Mouse (Mus musculus) T-helper 17 cell (primary cell): ENCODE data around the gene Polr2a.

Source experiments
- in situ Hi-C, 2 experiments: fragments of 300-600 bp; cut with MboI, MseI; formaldehyde crosslinking; loops; 1 replicate in 1 of 2; 2 replicates in 1 of 2; pipeline ENCODE4 v1.15.1; 2025; ENCODE audit warnings: high pct_unique_total_duplicates in 2 of 2

Polr2a gene

DNA sequence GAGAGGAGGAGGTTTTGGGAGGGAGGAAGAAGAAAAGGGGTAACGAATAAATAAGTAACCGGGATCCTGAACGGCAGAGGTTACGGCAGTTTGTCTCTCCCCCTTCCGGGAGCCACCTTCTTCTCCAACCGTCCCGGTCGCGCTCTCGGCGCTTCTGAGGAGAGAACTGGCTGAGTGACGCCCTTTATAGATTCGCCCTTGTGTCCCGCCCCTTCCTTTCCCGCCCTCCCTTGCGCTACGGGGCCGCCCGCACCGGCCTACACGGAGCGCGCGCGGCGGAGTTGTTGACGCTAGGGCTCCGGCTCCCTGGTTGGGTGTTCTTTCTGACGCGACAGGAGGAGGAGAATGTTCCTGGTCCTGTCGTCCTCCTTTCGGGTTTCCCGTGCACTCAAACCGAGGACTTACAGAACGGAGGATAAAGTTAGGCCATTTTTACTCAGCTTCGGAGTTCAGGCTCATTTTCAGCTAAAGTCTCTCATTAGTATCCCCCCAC lies at the start of gene Polr2a:
TSS of gene Polr2a (minus strand) at position 160 of the 493 bp plus-strand sequence.
- in situ Hi-C loops, result loop anchor here in 1 of 2 experiments (5.0 to 25.0 kb wide), 4 partner anchors 79 to 1296 kb away; partner anchors contain the start of genes Nlgn2, Tmem256 and Tmem95

GRCm38 (mm10) chr11:69807641-69808040 lies 49.2 kb upstream of the Polr2a start:
- in situ Hi-C loops, result loop anchor here in 1 of 2 experiments (5.0 kb wide), 1 partner anchor 70 kb away; the partner anchor contains the start of gene Tmem95

DNA sequence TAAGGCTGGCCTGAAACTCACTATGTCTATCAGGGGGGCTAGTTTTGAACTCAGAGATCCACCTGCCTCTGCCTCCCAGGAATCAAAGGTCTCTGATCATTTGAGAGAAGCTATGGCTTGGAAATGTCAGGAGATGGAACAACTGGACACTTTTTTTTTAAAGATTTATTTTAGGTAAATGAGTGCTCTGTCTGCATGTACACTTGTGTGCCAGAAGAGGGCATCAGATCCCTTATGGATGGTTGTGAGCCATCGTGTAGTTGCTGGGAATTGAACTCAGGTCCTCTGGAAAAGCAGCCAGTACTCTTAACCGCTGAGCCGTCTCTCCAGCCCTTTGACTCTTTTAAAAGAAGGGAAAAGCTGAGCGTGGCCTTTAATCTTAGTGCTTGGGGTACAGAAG lies 47.9 kb upstream of the Polr2a start:
- in situ Hi-C loops, result loop anchor here in 1 of 2 experiments (5.0 kb wide), 1 partner anchor 71 kb away; the partner anchor contains the start of gene Tmem95

GRCm38 (mm10) chr11:69804972-69805909 lies 46.8 kb upstream of the Polr2a start, which contains the start of gene Tmem102:
Gene Tmem102 (minus strand): TSS chr11:69805624.
- in situ Hi-C loops, result loop anchor here (5.0 kb wide), 1 partner anchor 72 kb away; the partner anchor contains the start of gene Tmem95 (in 2 of the 2)

GRCm38 (mm10) chr11:69804652-69804940 lies 46.2 kb upstream of the Polr2a start:
- in situ Hi-C loops, result loop anchor here in 1 of 2 experiments (5.0 kb wide), 1 partner anchor 73 kb away; the partner anchor contains the start of gene Tmem95

- in situ Hi-C loops, result loop anchor here in 1 of 2 experiments (5.0 kb wide), 1 partner anchor 73 kb away; the partner anchor contains the start of gene Tmem95
These were observed 45.6 kb upstream of the Polr2a start for GRCm38 (mm10) chr11:69803786-69804651.

- in situ Hi-C loops, result loop anchor here in 1 of 2 experiments (5.0 kb wide), 1 partner anchor 74 kb away; the partner anchor contains the start of gene Tmem95
These were observed 44.9 kb upstream of the Polr2a start for GRCm38 (mm10) chr11:69803328-69803727.

DNA sequence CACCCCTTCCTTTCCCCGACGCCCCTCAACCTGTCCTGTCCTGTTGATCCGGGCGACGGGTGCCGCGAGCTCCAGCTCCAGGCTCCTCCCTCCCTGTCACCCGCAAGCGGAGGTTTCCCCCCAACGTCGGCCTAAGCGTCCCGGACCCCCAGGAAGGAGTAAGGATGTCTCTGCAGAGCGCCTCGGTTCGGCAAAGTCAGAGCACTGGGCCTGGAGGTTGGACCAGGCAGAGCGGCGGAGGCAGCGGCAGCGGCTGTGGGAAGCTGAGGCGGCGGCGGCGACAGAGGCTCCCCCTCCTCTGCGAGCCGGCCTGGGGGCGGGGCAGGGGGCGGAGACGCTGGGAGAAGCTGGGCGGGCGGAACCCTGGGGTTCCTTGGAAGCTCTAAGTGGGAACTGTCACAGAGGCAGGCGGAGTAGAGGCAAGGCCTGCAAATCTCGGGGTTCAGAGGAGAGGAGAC lies 44.2 kb upstream of the Polr2a start:
- in situ Hi-C loops, result loop anchor here in 1 of 2 experiments (5.0 kb wide), 1 partner anchor 75 kb away; the partner anchor contains the start of gene Tmem95

- in situ Hi-C loops, result loop anchor here in 1 of 2 experiments (5.0 kb wide), 1 partner anchor 76 kb away; the partner anchor contains the start of gene Tmem95
These were observed 43.0 kb upstream of the Polr2a start, which contains the start of gene Fgf11 for GRCm38 (mm10) chr11:69801379-69801977. Gene Fgf11 (minus strand): TSS chr11:69801857.

GRCm38 (mm10) chr11:69800392-69801197 lies 42.2 kb upstream of the Polr2a start:
- in situ Hi-C loops, result loop anchor here in 1 of 2 experiments (5.0 kb wide), 1 partner anchor 77 kb away; the partner anchor contains the start of gene Tmem95

GRCm38 (mm10) chr11:69800138-69800391 lies 41.6 kb upstream of the Polr2a start:
- in situ Hi-C loops, result loop anchor here in 1 of 2 experiments (5.0 kb wide), 1 partner anchor 77 kb away; the partner anchor contains the start of gene Tmem95

- in situ Hi-C loops, result loop anchor here in 1 of 2 experiments (5.0 kb wide), 1 partner anchor 78 kb away; the partner anchor contains the start of gene Tmem95
These were observed 41.1 kb upstream of the Polr2a start for GRCm38 (mm10) chr11:69799394-69800137.

GRCm38 (mm10) chr11:69797924-69798323 lies 39.5 kb upstream of the Polr2a start:
- in situ Hi-C loops, result no loop called here

DNA sequence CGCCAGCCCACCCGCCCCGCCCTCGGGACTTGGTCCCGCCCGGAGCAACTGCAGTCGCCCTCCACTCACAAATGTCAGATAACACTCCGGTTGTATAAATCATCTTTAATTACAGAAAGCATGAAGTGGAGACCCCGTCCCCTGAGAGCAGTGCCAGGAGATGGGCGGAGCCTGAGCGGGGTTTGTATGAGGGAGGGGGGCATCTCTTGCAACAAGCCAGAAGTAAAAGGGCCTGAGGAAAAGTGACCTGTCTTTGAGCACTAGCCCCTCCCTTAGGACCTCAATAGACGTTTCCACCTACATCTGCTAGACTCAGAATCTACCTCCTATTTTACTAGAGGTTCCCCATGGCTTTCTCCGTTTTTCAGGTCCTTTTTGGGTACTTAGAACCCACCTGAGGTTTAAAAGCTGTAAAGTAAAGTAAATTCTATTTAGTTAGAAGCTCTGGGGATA lies 37.6 kb upstream of the Polr2a start:
- in situ Hi-C loops, result no loop called here

DNA sequence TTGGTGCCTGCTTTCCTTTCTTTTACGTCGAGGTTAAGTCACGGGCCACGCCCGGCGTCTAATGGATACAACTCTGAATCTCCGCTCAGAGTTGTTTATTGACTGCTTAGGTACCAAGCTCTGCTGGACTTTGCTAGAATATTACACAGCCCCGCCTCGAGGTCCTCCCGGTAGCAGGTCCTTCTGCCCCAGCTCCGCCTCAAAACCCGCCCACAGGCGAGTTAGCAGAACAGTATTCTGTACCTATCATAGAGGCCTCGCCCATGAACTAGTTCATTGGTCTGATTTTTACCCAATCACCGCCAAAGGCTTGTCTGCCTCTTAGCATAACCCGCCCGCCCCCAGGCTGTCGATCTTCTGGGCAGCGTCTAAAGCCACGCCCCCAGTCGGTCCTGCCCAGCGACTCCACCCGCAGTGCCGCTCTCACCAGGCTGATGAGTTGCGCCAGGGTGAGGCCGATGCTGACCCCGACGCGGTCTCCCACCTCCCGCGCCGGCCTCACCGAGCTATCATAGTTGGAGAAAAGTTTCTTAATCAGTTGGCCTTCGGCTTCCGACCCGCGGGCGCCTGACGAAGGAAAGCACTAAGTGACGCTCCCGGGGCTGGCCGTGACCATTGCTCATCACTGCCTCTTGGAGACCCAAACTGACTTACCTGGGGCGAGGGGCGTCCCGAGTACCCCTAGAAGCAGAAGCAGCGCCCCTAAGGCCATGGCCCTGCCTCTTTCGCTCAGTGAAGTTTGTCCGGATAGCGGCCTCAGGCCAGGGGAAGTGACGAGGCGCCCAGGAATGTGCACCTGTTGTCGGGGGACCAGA lies 36.9 kb upstream of the Polr2a start, which contains the start of gene Chrnb1:
TSS of gene Chrnb1 (minus strand) at position 776 of the 815 bp plus-strand sequence.
- in situ Hi-C loops, result no loop called here

DNA sequence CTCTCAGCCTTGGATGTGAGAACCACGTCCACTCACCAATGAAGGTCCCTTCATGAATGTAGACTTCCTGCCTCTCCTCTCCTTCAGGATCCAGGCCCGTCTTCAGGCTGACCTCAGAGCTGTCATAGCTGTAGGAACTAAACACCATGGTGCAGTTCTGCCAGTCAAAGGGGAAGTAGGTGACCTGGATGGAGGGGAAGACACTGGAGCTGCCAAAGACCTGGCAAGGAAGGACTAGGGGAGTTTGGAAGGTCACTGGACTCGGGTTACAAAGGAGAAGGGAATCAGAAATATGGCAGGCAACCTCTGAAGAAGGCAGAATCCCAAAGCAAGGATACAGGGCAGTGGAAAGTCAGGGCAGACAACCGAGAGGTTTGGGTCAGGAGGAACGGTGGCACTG lies 35.0 kb upstream of the Polr2a start:
- in situ Hi-C loops, result no loop called here

- in situ Hi-C loops, result no loop called here
These were observed 33.0 kb upstream of the Polr2a start for GRCm38 (mm10) chr11:69791420-69791819.

DNA sequence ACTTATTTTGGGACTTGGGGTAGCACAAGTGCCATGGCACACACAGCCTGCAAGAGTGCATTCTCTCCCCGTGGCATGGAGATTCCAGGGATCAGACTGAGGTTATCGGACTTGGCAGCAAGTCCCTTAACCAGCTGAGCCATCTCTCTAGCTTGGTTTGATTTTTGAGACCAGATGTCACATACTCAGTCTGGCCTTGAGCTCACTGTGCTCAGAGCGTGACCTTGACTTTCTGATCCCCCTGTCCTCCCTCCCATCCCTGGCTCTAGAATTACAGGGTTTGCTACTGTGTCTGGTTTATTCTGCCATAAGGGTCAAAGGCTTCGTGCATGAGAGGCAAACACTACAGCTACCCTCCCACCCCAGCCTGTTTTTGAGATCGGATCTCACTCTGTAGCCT lies 31.0 kb upstream of the Polr2a start:
- in situ Hi-C loops, result no loop called here
